Mouse (Mus musculus) olfactory bulb, adult 2 months (tissue): ENCODE measurements around the gene Mettl6.

Experiments used
- CTCF ChIP-seq: fragments of 200-500 bp; IDR thresholded peaks from 2 replicates; pipeline ENCODE4 v1.5.1; 2012; ENCODE audit warnings: low read depth, mild to moderate bottlenecking, low read length, moderate library complexity; ENCODE audit not compliant: insufficient read depth
- POLR2A ChIP-seq: fragments of 200-500 bp; IDR thresholded peaks from 2 replicates; pipeline ENCODE4 v1.6.1; 2012; ENCODE audit warnings: mild to moderate bottlenecking, low read depth, low read length, moderate library complexity; ENCODE audit not compliant: insufficient read depth

- TF ChIP-seq CTCF (no peak), POLR2A (no peak)
These were observed 38.6 kb downstream of the Mettl6 start for GRCm38 (mm10) chr14:31456064-31456721.
